Mouse (Mus musculus) midbrain, embryonic 16.5 days (tissue): ENCODE results near the gene Rtl8a. TPM values are rescaled to one million over a fixed set of nuclear protein-coding genes. Genes with fewer than 3 reads are reported as not detected.
"Not testable (repeated sequence)": the region's sequence is repeated elsewhere in the genome, so short reads cannot be mapped to it uniquely, and the experiment has no call there.

ENCODE experiments used
- ATAC-seq: fragments of 200-750 bp; cut with Nextera tagmentation; 2 replicates; pipeline ENCODE4 v1.8.0; 2017; ENCODE audit warnings: moderate TSS enrichment
- H3K27ac ChIP-seq: fragments of 300-500 bp; sonication (generic); 2 replicates; pipeline ENCODE4 v1.5.1; 2014; ENCODE audit warnings: mild to moderate bottlenecking, low read length, mixed read lengths
- H3K27me3 ChIP-seq: fragments of 300-500 bp; sonication (generic); 2 replicates; pipeline ENCODE4 v1.6.1; 2014; ENCODE audit warnings: low read depth, low read length, mixed read lengths; ENCODE audit not compliant: control insufficient read depth, insufficient read depth
- H3K36me3 ChIP-seq: fragments of 300-500 bp; sonication (generic); 2 replicates; pipeline ENCODE4 v1.6.1; 2014; ENCODE audit warnings: mild to moderate bottlenecking, low read length, moderate library complexity, mixed read lengths; ENCODE audit not compliant: control insufficient read depth, insufficient read depth
- H3K4me1 ChIP-seq: fragments of 300-500 bp; sonication (generic); 2 replicates; pipeline ENCODE4 v1.6.1; 2014; ENCODE audit warnings: mild to moderate bottlenecking, low read length, mixed read lengths; ENCODE audit not compliant: control insufficient read depth, insufficient read depth
- H3K4me2 ChIP-seq: fragments of 300-500 bp; sonication (generic); 2 replicates; pipeline ENCODE4 v1.6.1; 2014; ENCODE audit warnings: mild to moderate bottlenecking, low read length, mixed read lengths
- H3K4me3 ChIP-seq: fragments of 300-500 bp; sonication (generic); 2 replicates; pipeline ENCODE4 v1.5.1; 2014; ENCODE audit warnings: low read depth, mild to moderate bottlenecking, low read length, moderate library complexity, mixed read lengths
- H3K9ac ChIP-seq: fragments of 300-500 bp; sonication (generic); 2 replicates; pipeline ENCODE4 v1.6.1; 2014; ENCODE audit warnings: low read depth, low read length, mixed read lengths
- H3K9me3 ChIP-seq: fragments of 300-500 bp; sonication (generic); replicated peaks from 2 replicates; pipeline ENCODE4 v1.6.1; 2014; ENCODE audit warnings: mild to moderate bottlenecking, low read length, mixed read lengths; ENCODE audit not compliant: control insufficient read depth, poor library complexity, severe bottlenecking
- WGBS: fragments of 180-500 bp; shearing (Covaris S2); extraction: QIAGEN DNeasy Blood & Tissue Kit; methylation state at CpG from one replicate; pipeline ENCODE4 v1.1.7; 2014; 5-methylcytosine and 5-hydroxymethylcytosine counted together
- polyA plus RNA-seq: library from polyadenylated mRNA; unstranded; fragments of >200 nt; fragmentation: Nextera tagmentation; extraction: Ambion mirVana; gene quantifications from 2 replicates; pipeline ENCODE4 v1.2.1, GENCODE M21; 2015

Gene Rtl8a
- polyA plus RNA-seq, 1 experiment from 2014 or later: 231 TPM

DNA sequence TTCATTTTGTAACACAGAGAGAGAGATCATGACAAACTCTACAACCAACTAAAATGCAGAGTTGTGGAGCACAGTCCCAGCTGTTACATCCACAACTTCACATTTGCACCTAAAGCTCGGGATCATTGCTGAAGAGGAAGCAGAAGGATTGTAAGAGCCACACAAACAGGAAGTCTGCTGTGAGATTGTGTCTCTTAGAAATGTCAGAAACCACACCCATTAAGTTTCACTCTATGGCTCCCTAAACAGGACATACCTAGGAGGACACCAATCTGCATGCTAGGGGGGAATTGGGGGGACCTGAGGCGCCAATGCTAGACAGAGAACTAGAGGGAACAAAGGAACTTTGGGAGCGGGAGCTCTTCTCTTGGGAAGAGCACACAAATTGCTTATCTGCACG is 9.4 kb upstream of the Rtl8a start:
- not testable (repeated sequence) for H3K4me2 ChIP-seq, H3K9me3 ChIP-seq, H3K4me1 ChIP-seq, H3K36me3 ChIP-seq, ATAC-seq, H3K9ac ChIP-seq, H3K27ac ChIP-seq, H3K4me3 ChIP-seq, H3K27me3 ChIP-seq
- WGBS: 60% methylated on average over 4 of the region's 4 CpGs

DNA sequence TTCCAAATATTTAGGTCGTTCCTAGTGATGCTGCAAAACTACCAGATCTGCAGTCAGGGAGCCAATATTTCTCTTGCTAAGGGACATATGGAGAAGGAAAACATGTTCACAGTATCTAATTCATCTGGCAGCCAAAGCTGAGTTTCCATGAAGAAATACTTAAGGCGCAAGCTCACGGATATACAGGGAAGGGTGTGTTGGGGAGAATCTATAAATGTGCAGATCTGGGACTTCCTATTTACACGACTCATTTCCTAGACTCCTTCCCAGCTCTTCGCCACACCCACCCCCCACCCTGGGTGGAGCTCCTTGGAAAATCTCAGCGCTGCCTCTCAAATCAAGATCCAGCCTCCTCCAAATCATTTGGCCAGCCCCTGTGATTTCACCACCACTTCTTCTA is 2.4 kb upstream of the Rtl8a start:
- Histone ChIP-seq H3K36me3 (no peaks in the 10 kb centered on the region), H3K4me1 (no peaks in the 10 kb centered on the region), H3K27ac (no peak overlapping the region), H3K9me3 (no peaks in the 10 kb centered on the region), H3K9ac (no peak overlapping the region), H3K27me3 (no peaks in the 10 kb centered on the region), H3K4me2 (no peak overlapping the region), H3K4me3 (no peak overlapping the region)
- 86% methylated on average over 6 of the region's 6 CpGs for WGBS
- ATAC-seq: no peak

DNA sequence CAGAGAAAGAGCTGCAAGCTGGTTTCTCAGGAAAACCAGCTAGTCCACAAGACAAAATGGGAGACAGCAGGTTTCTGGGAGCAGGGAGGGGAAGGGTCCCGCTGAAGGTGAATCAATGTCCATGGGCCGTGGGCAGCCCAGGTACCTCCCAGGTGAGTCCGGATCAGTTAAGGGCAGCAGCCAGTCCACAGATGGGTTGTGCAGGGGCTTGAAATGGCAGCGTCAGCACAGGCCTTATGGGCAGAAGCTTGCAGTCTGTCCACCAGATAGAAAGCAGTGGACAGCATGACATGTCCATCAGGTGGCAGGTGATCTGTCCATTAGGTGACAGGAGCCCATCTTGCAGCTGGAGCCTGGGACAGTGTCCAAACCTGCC is 890 bp downstream of the Rtl8a start:
- not testable (repeated sequence) for H3K4me1 ChIP-seq, H3K27me3 ChIP-seq, H3K27ac ChIP-seq, H3K9me3 ChIP-seq, H3K36me3 ChIP-seq
- 0 out of 2 replicates have a peak overlapping the region, but pooled peaks have one; percentile 34 for H3K9ac ChIP-seq
- peak; percentile 25 for ATAC-seq
- H3K4me3 ChIP-seq: peak overlapping the region; percentile 20
- H3K4me2 ChIP-seq: peak overlapping the region; percentile 50; the same call in 1 of the 2 replicates
- 74% methylated on average over 3 of the region's 4 CpGs for WGBS

DNA sequence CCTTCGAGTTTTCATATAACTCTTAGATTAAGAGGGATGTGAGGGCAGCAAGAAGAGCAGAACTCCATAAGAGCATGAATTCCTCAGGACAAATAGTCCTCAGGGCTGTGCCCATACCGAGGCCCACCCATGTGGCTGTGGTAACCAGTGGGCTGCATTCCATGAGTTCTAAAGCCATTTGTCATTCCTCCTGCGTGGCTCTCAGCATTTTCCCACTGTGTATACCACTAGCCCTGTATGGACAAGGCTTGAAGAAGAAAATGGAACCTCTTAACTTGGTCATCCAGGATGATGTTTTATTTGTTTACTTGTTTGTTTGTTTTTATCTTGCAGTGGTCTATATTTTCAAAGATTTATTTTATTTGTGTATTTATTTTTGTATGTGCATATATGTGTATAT is 5.4 kb downstream of the Rtl8a start:
- H3K4me2 ChIP-seq, H3K27me3 ChIP-seq, H3K36me3 ChIP-seq, H3K4me1 ChIP-seq, H3K9me3 ChIP-seq, H3K9ac ChIP-seq, H3K27ac ChIP-seq, ATAC-seq, H3K4me3 ChIP-seq: not testable (repeated sequence)
- WGBS: 58% methylated on average over 2 of the region's 3 CpGs

DNA sequence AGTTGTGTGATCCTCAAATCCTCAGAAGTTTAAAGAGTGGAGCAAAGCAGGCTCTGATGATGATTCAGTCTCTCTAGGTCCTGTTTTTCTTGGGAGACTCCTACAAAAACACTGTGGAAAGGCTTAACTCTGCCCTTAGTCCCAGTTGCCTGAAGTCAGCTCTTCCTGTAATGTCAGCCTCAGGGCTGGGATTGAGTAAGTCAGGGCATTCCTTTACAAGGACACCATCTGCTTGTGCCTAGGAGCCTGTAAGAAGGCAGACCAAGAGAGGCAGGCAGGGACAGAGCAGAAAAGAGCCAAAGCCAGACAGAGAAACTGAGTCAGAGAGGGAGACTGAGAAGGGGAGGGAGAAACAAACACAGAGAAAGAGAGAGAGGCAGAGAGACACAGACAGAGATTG is 32.1 kb downstream of the Rtl8a start:
- H3K9ac ChIP-seq, H3K4me3 ChIP-seq, H3K9me3 ChIP-seq, H3K36me3 ChIP-seq, ATAC-seq, H3K27me3 ChIP-seq, H3K4me1 ChIP-seq, H3K27ac ChIP-seq, H3K4me2 ChIP-seq: not testable (repeated sequence)

DNA sequence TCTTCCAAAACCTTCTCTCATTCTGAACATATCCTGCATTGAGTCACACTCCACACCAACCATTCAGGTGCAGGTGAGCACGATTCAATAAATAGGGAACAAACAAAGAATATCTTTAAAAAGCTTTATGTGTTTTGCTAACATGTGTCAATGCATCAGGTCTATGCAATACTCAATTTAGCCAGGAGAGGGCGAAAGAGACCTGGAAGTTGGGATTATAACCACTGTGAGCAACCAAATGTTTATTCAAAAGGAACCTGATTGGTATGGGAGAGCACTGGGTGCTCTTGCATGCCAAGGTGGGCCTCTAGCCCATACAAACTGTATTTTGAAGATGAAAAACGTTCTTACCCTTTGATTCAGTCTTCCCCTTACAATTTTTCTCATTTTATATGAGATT is 32.9 kb downstream of the Rtl8a start:
- ATAC-seq: no peak
- Histone ChIP-seq H3K9me3 (no peaks in the 10 kb centered on the region), H3K4me3 (no peak overlapping the region), H3K4me2 (no peak overlapping the region), H3K9ac (no peak overlapping the region), H3K27ac (no peak overlapping the region), H3K27me3 (no peaks in the 10 kb centered on the region), H3K36me3 (no peaks in the 10 kb centered on the region), H3K4me1 (no peaks in the 10 kb centered on the region)
- WGBS: 5% methylated on average over 3 of the region's 3 CpGs

DNA sequence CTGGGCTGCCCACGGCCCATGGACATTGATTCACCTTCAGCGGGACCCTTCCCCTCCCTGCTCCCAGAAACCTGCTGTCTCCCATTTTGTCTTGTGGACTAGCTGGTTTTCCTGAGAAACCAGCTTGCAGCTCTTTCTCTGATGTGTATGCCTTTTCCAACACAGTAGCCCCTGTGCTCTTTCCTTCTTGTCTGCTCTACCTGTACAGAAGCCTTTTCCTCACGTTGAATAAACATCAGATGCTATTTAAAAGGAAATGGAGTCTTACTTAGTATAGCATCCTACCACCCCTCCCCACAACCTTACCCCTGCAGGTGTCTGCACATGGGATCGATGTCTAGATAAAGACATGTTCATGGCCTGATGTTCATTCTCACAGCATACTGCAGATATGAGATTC is 34.6 kb downstream of the Rtl8a start, which contains the start of gene Gm14597:
TSS of gene Gm14597 (minus strand) at position 101 of the 400 bp plus-strand sequence.
- peak within 1 kb of the TSS; percentile 57 for H3K4me2 ChIP-seq
- peak within 1 kb of the TSS; percentile 88 for H3K27ac ChIP-seq
- H3K4me1 ChIP-seq, H3K36me3 ChIP-seq, ATAC-seq, H3K27me3 ChIP-seq, H3K9me3 ChIP-seq: not testable (repeated sequence)
- 72% methylated on average over 2 of the region's 4 CpGs for WGBS
- peak within 1 kb of the TSS; percentile 75 for H3K9ac ChIP-seq
- H3K4me3 ChIP-seq: peak within 1 kb of the TSS; percentile 52

DNA sequence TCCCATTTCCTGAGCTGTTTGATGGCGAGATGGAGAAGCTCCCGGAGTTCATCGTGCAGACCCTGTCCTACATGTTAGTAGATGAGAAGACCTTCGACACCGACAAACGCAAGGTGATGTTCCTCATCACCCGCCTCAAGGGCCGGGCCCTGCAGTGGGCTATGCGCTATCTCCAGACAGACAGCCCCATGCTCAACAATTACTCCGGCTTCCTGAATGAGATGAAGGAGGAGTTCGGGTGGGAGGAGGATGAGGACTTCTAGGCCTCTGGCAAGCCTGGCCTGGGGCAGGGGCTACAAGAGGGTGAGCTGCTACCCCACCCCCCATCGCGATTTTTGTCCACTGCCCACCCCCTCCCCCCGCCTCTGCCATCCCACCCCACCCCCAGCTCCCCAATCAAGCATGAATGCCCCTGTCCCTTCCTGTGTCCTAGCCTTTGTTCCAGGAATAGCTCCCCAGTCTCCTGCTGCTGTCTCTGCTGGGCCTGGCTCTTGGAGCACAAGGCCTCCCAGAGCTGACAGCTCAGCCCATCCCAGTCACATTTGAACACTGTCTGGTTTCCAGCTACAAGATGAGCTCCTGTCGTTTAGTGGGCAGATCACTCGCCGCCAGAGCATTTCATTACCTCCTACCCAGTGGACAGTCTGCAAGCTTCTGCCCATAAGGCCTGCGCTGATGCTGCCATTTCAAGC is 35.2 kb downstream of the Rtl8a start:
- Histone ChIP-seq H3K9ac (peak overlapping the region; percentile 75), H3K27ac (peak overlapping the region; percentile 88), H3K4me3 (peak overlapping the region; percentile 52), H3K4me1 (no peaks in the 10 kb centered on the region), H3K36me3 (no peaks in the 10 kb centered on the region), H3K4me2 (peak overlapping the region; percentile 57), H3K9me3 (no peaks in the 10 kb centered on the region), H3K27me3 (no peaks in the 10 kb centered on the region)
- ATAC-seq: peak; percentile 71
- 26% methylated on average over 15 of the region's 18 CpGs for WGBS

DNA sequence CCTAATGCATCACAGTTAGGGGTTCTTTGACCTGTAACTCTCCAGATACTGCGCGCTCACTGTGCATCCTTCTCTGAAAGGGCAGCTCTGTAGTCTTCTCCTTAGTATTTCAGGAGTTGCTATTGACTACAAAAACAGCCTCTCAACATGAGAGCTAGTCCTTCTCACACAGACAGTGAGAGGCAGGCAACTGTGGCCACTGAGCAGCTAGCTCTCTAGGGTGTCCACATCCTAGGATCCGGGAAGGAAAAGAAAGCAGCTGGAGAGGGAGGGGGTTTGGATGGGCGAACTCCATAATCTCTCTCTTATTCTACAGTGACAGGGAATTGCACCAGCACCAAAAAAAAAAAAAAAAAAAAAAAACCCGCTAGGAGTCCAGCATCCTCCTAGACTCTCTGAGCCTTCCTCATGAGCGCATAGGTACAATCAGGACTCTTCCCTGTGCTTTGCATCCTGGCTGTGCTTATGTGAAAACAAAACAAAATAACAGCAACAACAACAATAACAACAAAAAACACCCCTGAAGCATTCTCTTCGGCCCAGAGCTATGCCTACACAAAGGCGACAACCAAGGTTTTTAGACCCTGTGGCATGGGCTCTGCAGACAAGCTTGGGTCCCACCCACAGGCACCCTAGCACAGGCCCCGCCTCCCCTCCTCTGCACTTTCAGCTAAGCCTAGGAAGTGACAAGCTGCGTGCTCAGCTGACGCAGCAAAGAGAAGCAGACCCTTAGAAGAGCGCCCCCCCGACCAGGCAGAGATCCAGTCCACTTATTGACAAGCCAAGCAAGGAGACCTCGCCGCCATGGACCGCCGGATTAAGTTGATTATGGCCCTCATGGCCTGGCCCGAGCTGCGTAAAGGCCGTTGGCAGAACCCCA is 36.0 kb downstream of the Rtl8a start, which contains the start of gene Rtl8c:
TSS of gene Rtl8c (plus strand) at position 791 of the 880 bp plus-strand sequence.
- peak within 1 kb of the TSS; percentile 57 for H3K4me2 ChIP-seq
- H3K9me3 ChIP-seq: no peaks in the 10 kb centered on the region
- no peaks in the 10 kb centered on the region for H3K27me3 ChIP-seq
- no peaks in the 10 kb centered on the region for H3K36me3 ChIP-seq
- H3K27ac ChIP-seq: peak within 1 kb of the TSS; percentile 88
- peak; percentile 98 for ATAC-seq
- H3K4me1 ChIP-seq: no peaks in the 10 kb centered on the region
- H3K4me3 ChIP-seq: peak within 1 kb of the TSS; percentile 52
- H3K9ac ChIP-seq: peak within 1 kb of the TSS; percentile 75
- 20% methylated on average over 20 of the region's 20 CpGs for WGBS
